Mouse (Mus musculus): ENCODE measurements at regions not wholly inside any gene's neighbourhood (a gene's known extent, or its start where the extent isn't known, plus 50 kb on each side); places are given as distances from the start of the nearest gene placed in this dataset.
"Not testable (repeated sequence)": the region's sequence is repeated elsewhere in the genome, so short reads cannot be mapped to it uniquely, and the experiment has no call there.

GRCm38 (mm10) chrX:79760887-79761286 lies 89.7 kb upstream of the Mageb16 start:
- peak; percentile 11 for DNase-seq

GRCm38 (mm10) chrX:79758596-79758995 lies 87.4 kb upstream of the Mageb16 start:
- not testable (repeated sequence) for DNase-seq

All from adrenal gland, postnatal 14 days (tissue).